Mouse (Mus musculus): ENCODE results near the gene Fignl1.

Gene Fignl1

DNA sequence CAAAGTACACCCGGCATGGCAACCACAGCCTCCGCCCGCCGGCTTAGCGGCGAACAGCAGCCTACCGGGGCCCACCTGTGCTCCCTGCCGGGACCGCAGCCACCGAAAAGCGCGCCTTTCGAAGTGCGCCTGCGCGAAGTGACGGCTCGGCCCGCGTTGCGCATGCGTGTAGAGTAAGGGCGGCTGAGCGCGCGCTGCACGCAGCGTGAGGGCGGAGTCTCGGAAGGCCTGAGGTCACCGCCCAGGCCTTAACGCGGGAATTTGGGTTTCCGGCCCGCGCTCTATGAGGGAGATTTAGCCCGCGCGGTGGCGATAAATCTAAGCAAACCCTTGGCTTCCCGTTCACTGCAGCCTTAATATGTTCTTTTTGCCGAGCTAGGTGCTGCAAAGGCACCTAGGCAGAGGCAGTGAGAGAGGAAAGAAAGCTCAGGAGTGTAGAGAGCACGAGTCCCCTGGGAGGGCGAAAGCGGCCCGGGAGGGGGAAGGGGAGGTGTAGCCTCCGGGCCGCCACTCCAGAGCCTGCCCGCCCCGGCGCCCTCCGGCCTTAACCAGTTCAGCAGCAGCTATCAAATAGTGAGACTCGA lies at the start of gene Fignl1:
Gene Fignl1, minus strand, starts transcription at position 143 of the 584 bp plus-strand sequence.
- DNase-seq (ENCODE audit: low spot score in 2 of 2) = peak; percentile 94

DNA sequence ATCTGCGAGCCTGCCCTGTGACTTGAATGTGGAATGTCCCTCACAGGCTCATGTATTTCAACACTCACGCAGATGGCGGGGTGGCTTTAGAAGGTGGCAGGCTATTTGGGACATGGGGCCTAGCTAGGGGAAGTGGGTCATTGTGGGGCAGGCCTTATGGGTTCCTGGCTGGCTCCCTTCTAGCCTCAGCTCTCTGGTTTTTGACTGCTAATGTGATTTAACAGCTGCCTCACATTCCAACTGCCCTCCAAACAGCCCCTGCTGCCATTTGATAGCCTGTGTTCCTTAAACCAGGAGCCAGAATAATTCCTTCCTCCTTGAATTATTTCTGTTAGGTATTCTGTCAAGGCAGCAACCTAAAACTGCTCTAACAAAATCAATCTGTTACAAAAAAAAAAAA lies 48.2 kb upstream of the Fignl1 start:
- no peak for DNase-seq (ENCODE audit: low spot score in 2 of 2)

DNA sequence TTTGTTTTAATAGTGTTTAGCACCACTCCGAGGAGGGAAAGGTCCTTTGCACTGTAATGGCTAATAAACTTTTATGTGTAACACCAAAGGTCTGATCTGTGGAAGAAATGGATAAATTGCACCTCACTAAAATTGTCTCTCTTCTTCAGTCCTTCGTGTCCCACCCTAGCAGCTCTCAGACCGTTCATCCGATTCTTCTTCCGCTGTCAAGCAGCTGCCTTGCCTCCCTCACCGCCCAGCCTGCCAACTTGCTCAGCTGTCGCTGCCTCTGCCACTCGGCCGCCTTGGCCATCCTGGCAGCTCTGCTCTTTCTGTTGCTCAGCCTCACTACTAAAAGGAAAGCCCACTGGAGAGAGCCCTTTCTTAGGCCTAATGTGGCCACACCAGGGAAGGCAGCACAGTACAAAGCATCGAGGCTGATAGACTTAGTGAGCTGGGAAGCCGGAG lies 46.9 kb upstream of the Fignl1 start:
- no peak for DNase-seq (ENCODE audit: low spot score in 2 of 2)

DNA sequence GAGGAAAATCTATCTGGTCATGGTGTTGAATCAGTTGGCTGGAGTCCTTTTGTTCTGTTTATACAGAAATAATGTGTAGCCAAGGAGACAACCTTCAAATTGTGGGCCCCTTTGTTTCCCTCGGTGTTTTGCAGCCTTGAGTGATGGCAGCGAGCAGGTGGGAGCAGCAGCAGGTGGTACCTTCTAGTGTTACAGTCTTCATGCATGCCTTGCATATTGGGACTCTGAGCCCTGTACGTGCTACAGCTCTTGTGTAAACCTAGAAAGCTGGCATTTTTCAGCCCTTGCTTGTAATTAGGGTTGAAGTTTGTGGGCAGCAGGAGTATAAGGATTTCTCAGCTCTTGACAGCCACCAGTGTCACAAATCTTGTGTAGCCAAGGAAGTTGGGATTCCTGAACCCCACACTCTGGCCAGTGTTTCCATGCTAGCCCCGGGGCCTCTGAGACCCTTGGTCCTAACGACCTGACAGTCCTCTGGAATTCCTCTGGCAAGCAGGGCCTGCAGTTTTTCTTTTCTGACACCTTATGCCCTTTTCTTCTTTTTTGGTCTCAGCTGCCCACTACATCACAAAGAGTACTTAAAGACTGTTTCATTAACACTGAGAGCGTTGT lies 46.4 kb upstream of the Fignl1 start:
- DNase-seq (ENCODE audit: low spot score in 2 of 2) = no peak

- DNase-seq (ENCODE audit: low spot score in 2 of 2) = no peak
Observed at GRCm38 (mm10) chr11:11853731-11854461, 45.1 kb upstream of the Fignl1 start.

DNA sequence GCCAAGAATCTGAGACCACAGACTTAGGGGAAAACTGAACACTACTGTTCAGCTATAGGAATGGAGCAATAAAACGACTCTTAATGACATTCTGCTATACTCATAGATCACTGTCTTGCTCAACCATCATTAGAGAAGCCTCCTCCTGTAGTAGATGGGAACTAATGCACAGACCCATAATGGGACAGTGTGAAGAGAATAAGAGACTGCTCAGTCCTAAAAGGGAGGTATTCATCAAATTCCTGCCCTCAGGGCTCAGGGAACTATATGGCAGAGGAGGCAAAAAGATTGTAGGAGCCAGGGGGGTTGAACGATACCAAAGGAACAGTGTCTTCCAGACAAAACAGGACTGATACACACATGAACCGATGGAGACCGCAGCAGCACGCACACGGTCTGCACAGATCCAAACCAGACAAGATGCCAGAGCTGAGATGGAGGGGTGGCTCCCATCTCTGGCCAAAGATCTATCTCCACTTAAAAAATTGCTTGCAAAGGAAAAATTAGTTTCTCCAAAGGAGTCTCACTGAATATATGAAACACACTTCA lies 43.3 kb upstream of the Fignl1 start:
- no peak for DNase-seq (ENCODE audit: low spot score in 2 of 2)

GRCm38 (mm10) chr11:11850476-11851267 lies 41.9 kb upstream of the Fignl1 start:
- DNase-seq (ENCODE audit: low spot score in 2 of 2) = no peak

DNA sequence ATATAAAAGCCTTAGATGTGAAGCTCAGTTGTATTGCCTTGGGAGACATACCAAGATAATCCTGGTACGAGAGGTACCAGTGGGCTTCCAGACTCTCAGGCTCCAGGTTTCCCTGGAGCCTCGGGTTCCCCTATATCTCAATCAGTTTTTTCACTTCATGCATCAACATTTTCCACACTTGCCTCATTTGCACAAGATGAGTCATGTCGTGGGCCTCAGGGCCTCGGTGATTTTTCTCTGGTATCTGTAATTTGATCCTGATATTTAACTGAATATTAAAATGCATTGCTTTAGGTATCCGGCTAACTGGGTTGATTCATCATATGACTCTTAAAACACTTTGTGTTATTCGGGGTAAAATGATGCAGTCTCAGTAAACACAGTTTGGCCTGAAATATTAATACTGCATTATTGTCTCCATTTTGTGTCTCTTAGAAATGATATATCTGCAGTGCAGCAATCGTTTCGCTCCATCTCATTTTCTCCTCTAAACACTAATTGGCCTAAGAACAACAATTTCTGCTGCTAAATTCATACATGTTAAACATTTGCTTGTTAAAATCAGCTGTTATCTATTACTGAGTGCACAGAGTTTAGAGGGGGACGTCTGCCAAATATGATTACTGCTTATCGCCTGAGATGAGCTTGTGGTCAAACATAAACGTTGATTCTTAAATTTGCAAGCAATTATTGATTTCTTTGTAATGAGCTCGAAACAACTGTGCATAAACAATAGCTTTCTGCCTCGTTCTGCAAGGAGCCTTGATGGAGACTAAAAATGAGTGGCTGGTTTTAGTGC lies 41.0 kb upstream of the Fignl1 start:
- no peak for DNase-seq (ENCODE audit: low spot score in 2 of 2)

- DNase-seq (ENCODE audit: low spot score in 2 of 2) = no peak
Observed at GRCm38 (mm10) chr11:11848467-11848866, 39.7 kb upstream of the Fignl1 start.

DNA sequence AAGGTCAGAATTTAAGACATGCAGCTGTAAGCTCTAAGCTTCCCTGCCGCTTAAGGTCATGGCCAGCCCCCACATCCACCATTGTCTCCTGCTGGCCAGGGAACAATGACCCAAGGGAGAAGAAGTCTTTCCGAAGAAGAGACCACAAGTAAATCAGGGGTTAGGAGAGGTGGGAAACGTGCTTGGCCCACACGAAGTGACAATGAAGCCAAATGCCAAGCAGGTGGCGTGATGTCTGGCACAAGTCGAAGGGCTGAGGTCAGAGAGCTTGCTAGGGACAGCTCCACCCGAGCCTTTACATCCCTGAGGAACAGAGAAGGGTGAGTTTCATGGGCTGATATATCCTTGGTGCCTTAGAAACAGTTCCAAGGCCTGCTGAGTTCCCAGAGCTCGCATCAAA lies 36.3 kb upstream of the Fignl1 start:
- DNase-seq (ENCODE audit: low spot score in 2 of 2) = no peak

GRCm38 (mm10) chr11:11844367-11844971 lies 35.7 kb upstream of the Fignl1 start:
- no peak for DNase-seq (ENCODE audit: low spot score in 2 of 2)

- DNase-seq (ENCODE audit: low spot score in 2 of 2) = no peak
Observed at GRCm38 (mm10) chr11:11841590-11841989, 32.8 kb upstream of the Fignl1 start.

GRCm38 (mm10) chr11:11840746-11841145 lies 32.0 kb upstream of the Fignl1 start:
- DNase-seq (ENCODE audit: low spot score in 2 of 2) = no peak

- DNase-seq (ENCODE audit: low spot score in 2 of 2) = no peak
Observed at GRCm38 (mm10) chr11:11839874-11840273, 31.1 kb upstream of the Fignl1 start.

GRCm38 (mm10) chr11:11837384-11837783 lies 28.6 kb upstream of the Fignl1 start:
- DNase-seq (ENCODE audit: low spot score in 2 of 2) = no peak

- DNase-seq (ENCODE audit: low spot score in 2 of 2) = no peak
Observed at GRCm38 (mm10) chr11:11836713-11837370, 28.1 kb upstream of the Fignl1 start.

DNA sequence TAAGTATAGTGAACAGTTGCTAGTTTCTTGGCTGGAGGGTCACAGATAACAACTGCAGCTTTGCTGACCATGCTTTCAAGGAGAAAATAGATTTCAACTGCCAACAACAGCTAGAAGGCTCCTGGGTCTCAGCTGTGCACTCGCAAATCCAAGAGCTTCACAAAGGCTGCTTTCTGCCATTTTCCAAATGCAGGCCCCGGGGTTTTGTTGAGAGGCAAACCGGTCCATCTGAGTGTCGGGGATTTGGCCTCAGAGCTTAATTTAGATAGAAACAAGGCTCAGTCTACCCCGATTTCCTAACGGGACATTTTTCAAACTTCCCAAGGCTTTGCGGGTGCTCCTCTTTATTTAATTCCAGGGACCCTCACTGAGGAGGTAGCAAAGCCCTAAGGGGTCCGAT lies 27.5 kb upstream of the Fignl1 start:
- DNase-seq (ENCODE audit: low spot score in 2 of 2) = no peak

DNA sequence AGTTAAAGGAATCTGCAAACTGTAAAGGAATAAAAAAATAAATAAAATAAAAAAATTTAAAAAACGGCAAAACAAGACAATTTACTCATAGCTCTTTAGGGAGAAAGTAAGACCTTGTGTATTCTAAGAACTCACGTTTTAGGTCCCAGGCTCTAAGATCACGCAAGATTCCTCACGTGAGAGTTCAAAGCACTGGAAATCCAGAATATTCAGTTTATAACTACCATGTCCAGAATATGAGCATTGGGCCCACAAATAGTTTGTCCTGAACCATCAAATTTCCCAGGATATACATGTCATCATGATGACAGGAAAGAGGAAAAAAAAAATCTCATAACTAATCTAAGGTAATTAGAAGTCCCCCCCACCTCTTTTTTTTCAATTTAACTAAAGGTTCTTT lies 27.0 kb upstream of the Fignl1 start:
- no peak for DNase-seq (ENCODE audit: low spot score in 2 of 2)

- DNase-seq (ENCODE audit: low spot score in 2 of 2) = no peak
Observed at GRCm38 (mm10) chr11:11835361-11835760, 26.6 kb upstream of the Fignl1 start.

DNA sequence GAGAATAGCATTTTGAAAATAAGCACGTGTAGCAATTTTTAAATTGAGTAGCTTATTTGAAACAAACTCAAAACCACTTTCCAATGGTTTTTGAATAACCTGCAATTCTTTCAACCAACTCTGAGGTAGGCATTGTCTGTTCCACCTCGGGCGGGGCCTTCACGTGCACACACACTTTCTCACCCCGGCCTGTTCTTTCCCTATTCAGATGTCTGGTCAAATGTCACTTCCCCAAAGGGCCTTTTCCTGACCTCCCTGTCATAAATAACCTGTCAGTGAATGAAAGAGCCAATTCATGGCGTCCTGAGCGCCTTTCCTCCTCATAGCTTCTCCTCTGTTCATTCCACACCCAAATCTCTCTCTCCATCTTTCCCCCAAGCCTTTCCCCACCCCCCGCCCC lies 24.3 kb upstream of the Fignl1 start:
- DNase-seq (ENCODE audit: low spot score in 2 of 2) = no peak
